Mouse (Mus musculus): ENCODE measurements around the gene Gm7792. TPM values are rescaled to one million over a fixed set of nuclear protein-coding genes. Genes with fewer than 3 reads are reported as not detected.

Gene Gm7792
- not detected in 2 replicates for polyA plus RNA-seq (2012)

DNA sequence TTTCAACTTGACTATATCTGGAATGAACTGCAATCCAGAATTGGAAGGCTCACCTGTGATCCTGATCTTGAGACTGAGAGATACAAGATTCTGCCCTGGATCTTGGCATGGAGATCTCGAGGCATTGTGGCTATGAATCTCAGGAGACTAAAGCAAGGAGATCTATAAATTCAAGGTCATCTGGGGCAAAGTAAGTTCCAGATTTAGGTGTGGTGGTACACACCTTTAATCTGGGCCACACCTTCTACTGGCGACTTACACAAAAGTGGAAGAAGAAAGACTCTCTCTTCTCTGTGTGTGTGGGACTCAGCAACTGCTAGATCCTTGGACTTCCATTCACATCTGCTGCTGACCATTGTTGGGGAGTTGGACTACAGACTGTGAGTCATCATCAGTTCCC is at the start of gene Gm7792:
TSS of gene Gm7792 (plus strand) at position 301 of the 400 bp plus-strand sequence.

Other genes starting within 250 kb of the Gm7792 start
- gene C87414, start 172.2 kb upstream of the Gm7792 start, polyA plus RNA-seq (2012), result not detected in 2 replicates
- gene Gm16429, start 85.3 kb downstream of the Gm7792 start, polyA plus RNA-seq (2012), result not detected in 2 replicates
- gene BC061212, start 226.8 kb downstream of the Gm7792 start, polyA plus RNA-seq (2012), result not detected in 2 replicates
- gene Gm6351, start 232.6 kb downstream of the Gm7792 start, polyA plus RNA-seq (2012), result not detected in 2 replicates